Mouse (Mus musculus): ENCODE data around the gene Wfdc9. TPM values are rescaled to one million over a fixed set of nuclear protein-coding genes. Genes with fewer than 3 reads are reported as not detected.

Wfdc9 gene
- polyA plus RNA-seq, 1 experiment: not detected

DNA sequence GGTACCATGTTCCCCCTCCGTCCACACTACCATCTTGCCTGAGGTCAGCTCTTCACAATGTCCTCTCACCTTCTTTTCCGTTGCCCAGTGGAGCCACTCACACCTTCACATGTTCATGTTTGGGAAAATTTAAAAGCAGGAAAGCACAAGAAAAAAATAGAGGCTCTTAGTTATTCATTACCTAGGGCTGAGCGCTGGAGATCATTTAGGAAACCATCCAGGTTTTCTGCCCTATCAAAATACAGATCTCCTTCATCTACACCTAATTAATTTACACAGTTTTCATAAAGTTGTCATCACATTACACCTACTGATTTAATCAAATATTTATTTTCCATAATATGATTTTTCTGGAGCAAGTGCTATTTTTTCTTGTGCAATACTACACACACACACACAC lies 17.7 kb downstream of the Wfdc9 start, which contains the start of gene Wfdc16:
Wfdc16 (minus strand) TSS at position 101 of the 400 bp plus-strand sequence.
- Histone ChIP-seq H3K36me3 (ENCODE audit: control insufficient read depth, insufficient read depth) (no peaks in the 10 kb centered on the region), H3ac (ENCODE audit: control insufficient read depth, insufficient read length) (no peak within 1 kb of the TSS), H3K79me2 (ENCODE audit: control insufficient read depth, insufficient read depth) (no peaks in the 10 kb centered on the region), H3K27me3 (ENCODE audit: control insufficient read depth, insufficient read depth, insufficient read length) (peaks cover 22% of the 10 kb centered on the region), H3K4me2 (ENCODE audit: low read depth) (no peak within 1 kb of the TSS), H3K4me3 (no peak within 1 kb of the TSS)
- no peak for TF ChIP-seq REST (IDR thresholded peaks at IDR 0.05; ENCODE audit: insufficient read depth, insufficient read length)
- TF ChIP-seq E2F4 (IDR thresholded peaks at IDR 0.05; ENCODE audit: insufficient read depth): no peak
- TF ChIP-seq MYOG (IDR thresholded peaks at IDR 0.05; ENCODE audit: control insufficient read depth in 1 of 3, insufficient read depth in 1 of 3, insufficient read length in 2 of 3, low read depth in 2 of 3): no peak
- no peak for TF ChIP-seq SRF (IDR thresholded peaks at IDR 0.05; ENCODE audit: control insufficient read depth, insufficient read length, low read depth)
- TF ChIP-seq CEBPB (IDR thresholded peaks at IDR 0.05; ENCODE audit: insufficient read depth, poor library complexity, severe bottlenecking): no peak
- no peak for TF ChIP-seq MYOD1 (IDR thresholded peaks at IDR 0.05; ENCODE audit: control insufficient read depth in 1 of 3, insufficient read length in 2 of 3, low read depth in 2 of 3)
- no peak for TF ChIP-seq USF1 (IDR thresholded peaks at IDR 0.05; ENCODE audit: low read depth)
- TF ChIP-seq POLR2A (IDR thresholded peaks at IDR 0.05; ENCODE audit: insufficient read length, low read depth): no peak
- no peak for TF ChIP-seq POLR2AphosphoS2 (IDR thresholded peaks at IDR 0.05; ENCODE audit: insufficient read length, low read depth)
- TF ChIP-seq TCF12 (IDR thresholded peaks at IDR 0.05; ENCODE audit: insufficient read depth, poor library complexity, severe bottlenecking): no peak
- TF ChIP-seq TCF3 (IDR thresholded peaks at IDR 0.05; ENCODE audit: insufficient read length, low read depth): no peak
- no peak for TF ChIP-seq MAX (IDR thresholded peaks at IDR 0.05; ENCODE audit: low read depth)

DNA sequence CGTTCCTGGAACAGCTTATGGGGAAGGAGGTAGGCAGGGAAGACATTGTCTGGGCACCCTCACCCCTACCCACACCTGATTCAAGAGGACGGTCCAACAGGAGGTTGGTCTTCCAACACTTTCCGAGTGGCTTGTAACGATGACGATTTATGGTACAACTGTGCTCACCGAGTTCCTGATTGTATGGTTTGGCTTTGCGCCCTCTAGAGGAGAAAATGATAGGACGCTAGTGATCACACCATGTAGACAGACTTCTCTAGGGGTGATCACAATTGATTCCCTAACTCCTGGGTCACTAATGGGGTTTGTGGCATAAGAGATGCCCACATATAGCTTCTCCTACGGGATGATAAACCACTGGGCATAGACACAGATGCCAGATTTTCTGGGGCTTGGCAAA lies 21.1 kb downstream of the Wfdc9 start:
- Histone ChIP-seq H3ac (ENCODE audit: control insufficient read depth, insufficient read length) (no peak overlapping the region), H3K4me2 (ENCODE audit: low read depth) (no peak overlapping the region), H3K79me2 (ENCODE audit: control insufficient read depth, insufficient read depth) (no peaks in the 10 kb centered on the region), H3K36me3 (ENCODE audit: control insufficient read depth, insufficient read depth) (no peaks in the 10 kb centered on the region), H3K4me3 (no peak overlapping the region), H3K27me3 (ENCODE audit: control insufficient read depth, insufficient read depth, insufficient read length) (peaks cover 5% of the 10 kb centered on the region)
- no peak for TF ChIP-seq E2F4 (IDR thresholded peaks at IDR 0.05; ENCODE audit: insufficient read depth)
- TF ChIP-seq MAX (IDR thresholded peaks at IDR 0.05; ENCODE audit: low read depth): no peak
- TF ChIP-seq POLR2A (IDR thresholded peaks at IDR 0.05; ENCODE audit: insufficient read length, low read depth): no peak
- TF ChIP-seq TCF3 (IDR thresholded peaks at IDR 0.05; ENCODE audit: insufficient read length, low read depth): no peak
- no peak for TF ChIP-seq USF1 (IDR thresholded peaks at IDR 0.05; ENCODE audit: low read depth)
- TF ChIP-seq CEBPB (IDR thresholded peaks at IDR 0.05; ENCODE audit: insufficient read depth, poor library complexity, severe bottlenecking): no peak
- no peak for TF ChIP-seq SRF (IDR thresholded peaks at IDR 0.05; ENCODE audit: control insufficient read depth, insufficient read length, low read depth)
- no peak for TF ChIP-seq POLR2AphosphoS2 (IDR thresholded peaks at IDR 0.05; ENCODE audit: insufficient read length, low read depth)

DNA sequence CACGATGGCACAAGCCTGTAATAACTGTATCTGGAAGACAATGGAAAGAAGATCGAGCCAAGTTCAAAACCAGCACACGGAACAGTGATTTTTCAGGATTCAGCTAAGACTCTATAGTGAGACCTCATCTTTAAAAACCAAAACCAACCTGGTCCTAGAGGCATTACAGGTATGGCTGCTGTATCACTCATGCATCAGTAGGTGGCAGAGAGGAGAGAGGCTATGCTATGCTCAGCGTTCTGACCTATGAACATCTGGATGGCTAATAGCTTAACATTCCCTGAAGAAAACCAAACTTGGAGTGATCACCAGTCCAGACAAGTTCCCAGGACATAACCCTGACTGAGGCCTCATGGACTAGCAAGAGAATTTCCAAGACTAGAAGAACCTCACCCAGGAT lies 34.6 kb downstream of the Wfdc9 start:
- Histone ChIP-seq H3K36me3 (ENCODE audit: control insufficient read depth, insufficient read depth) (no peaks in the 10 kb centered on the region), H3K79me2 (ENCODE audit: control insufficient read depth, insufficient read depth) (no peaks in the 10 kb centered on the region), H3ac (ENCODE audit: control insufficient read depth, insufficient read length) (no peak overlapping the region), H3K4me3 (no peak overlapping the region), H3K27me3 (ENCODE audit: control insufficient read depth, insufficient read depth, insufficient read length) (peaks cover 13% of the 10 kb centered on the region), H3K4me2 (ENCODE audit: low read depth) (no peak overlapping the region)
- TF ChIP-seq MYOG (IDR thresholded peaks at IDR 0.05; ENCODE audit: control insufficient read depth in 1 of 3, insufficient read depth in 1 of 3, insufficient read length in 2 of 3, low read depth in 2 of 3): no peak
- TF ChIP-seq MAX (IDR thresholded peaks at IDR 0.05; ENCODE audit: low read depth): no peak
- TF ChIP-seq REST (IDR thresholded peaks at IDR 0.05; ENCODE audit: insufficient read depth, insufficient read length): no peak
- TF ChIP-seq E2F4 (IDR thresholded peaks at IDR 0.05; ENCODE audit: insufficient read depth): no peak
- no peak for TF ChIP-seq CEBPB (IDR thresholded peaks at IDR 0.05; ENCODE audit: insufficient read depth, poor library complexity, severe bottlenecking)
- no peak for TF ChIP-seq POLR2AphosphoS2 (IDR thresholded peaks at IDR 0.05; ENCODE audit: insufficient read length, low read depth)
- TF ChIP-seq MYOD1 (IDR thresholded peaks at IDR 0.05; ENCODE audit: control insufficient read depth in 1 of 3, insufficient read length in 2 of 3, low read depth in 2 of 3): no peak
- TF ChIP-seq SRF (IDR thresholded peaks at IDR 0.05; ENCODE audit: control insufficient read depth, insufficient read length, low read depth): no peak
- no peak for TF ChIP-seq TCF12 (IDR thresholded peaks at IDR 0.05; ENCODE audit: insufficient read depth, poor library complexity, severe bottlenecking)

DNA sequence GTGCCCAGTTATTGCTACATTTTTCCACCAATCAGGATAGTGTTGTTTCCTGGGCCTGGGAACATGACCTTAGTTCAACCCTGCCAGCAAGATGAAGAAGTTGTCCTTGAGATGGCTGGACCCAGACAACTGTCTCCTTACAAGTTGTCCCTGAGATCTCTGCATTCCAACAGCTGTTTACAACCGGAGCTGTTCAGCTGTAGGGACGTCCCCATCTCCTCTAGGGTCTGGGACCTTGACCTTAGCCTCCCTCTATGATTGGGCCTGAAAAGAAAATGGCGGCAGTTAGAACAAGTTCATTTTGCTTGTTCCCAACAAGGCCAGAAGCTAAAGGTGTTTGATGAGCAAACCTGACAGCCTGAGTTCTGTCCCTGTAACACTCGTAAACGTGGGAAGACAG lies 37.3 kb downstream of the Wfdc9 start:
- H3K4me3 ChIP-seq: no peak overlapping the region

More for the DNA sequence above, 37.3 kb downstream of the Wfdc9 start:
- TF ChIP-seq MYOG (IDR thresholded peaks at IDR 0.05; ENCODE audit: control insufficient read depth in 1 of 3, insufficient read depth in 1 of 3, insufficient read length in 2 of 3, low read depth in 2 of 3): no peak
- no peak for TF ChIP-seq REST (IDR thresholded peaks at IDR 0.05; ENCODE audit: insufficient read depth, insufficient read length)
- no peak for TF ChIP-seq CEBPB (IDR thresholded peaks at IDR 0.05; ENCODE audit: insufficient read depth, poor library complexity, severe bottlenecking)
- no peak for TF ChIP-seq POLR2AphosphoS2 (IDR thresholded peaks at IDR 0.05; ENCODE audit: insufficient read length, low read depth)
- TF ChIP-seq POLR2A (IDR thresholded peaks at IDR 0.05; ENCODE audit: insufficient read length, low read depth): no peak
- TF ChIP-seq TCF3 (IDR thresholded peaks at IDR 0.05; ENCODE audit: insufficient read length, low read depth): no peak
- TF ChIP-seq MAX (IDR thresholded peaks at IDR 0.05; ENCODE audit: low read depth): no peak
- TF ChIP-seq MYOD1 (IDR thresholded peaks at IDR 0.05; ENCODE audit: control insufficient read depth in 1 of 3, insufficient read length in 2 of 3, low read depth in 2 of 3): no peak
- TF ChIP-seq USF1 (IDR thresholded peaks at IDR 0.05; ENCODE audit: low read depth): no peak
- no peak for TF ChIP-seq E2F4 (IDR thresholded peaks at IDR 0.05; ENCODE audit: insufficient read depth)
- no peak for TF ChIP-seq SRF (IDR thresholded peaks at IDR 0.05; ENCODE audit: control insufficient read depth, insufficient read length, low read depth)
- no peak for TF ChIP-seq TCF12 (IDR thresholded peaks at IDR 0.05; ENCODE audit: insufficient read depth, poor library complexity, severe bottlenecking)
- H3K79me2 ChIP-seq (ENCODE audit: control insufficient read depth, insufficient read depth): no peaks in the 10 kb centered on the region
- peaks cover 13% of the 10 kb centered on the region for H3K27me3 ChIP-seq (ENCODE audit: control insufficient read depth, insufficient read depth, insufficient read length)
- no peak overlapping the region for H3ac ChIP-seq (ENCODE audit: control insufficient read depth, insufficient read length)
- no peaks in the 10 kb centered on the region for H3K36me3 ChIP-seq (ENCODE audit: control insufficient read depth, insufficient read depth)
- no peak overlapping the region for H3K4me2 ChIP-seq (ENCODE audit: low read depth)
